Comparison of ENCODE assay signal across 8 mouse cellular contexts in genomic region chr15:84853261-84854137, GRCm38 (mm10). TPM values are rescaled to one million over a fixed set of nuclear protein-coding genes. Genes with fewer than 3 reads are reported as not detected.
DNase-seq lines count a peak whose midpoint lies in the region; ATAC-seq lines count a peak whose summit lies in the region.

No protein-coding gene starts in this region.

- peak overlapping the region; percentile 90 for H3K4me3 ChIP-seq in forebrain, embryonic 12.5 days (replicated peaks)
- peak overlapping the region; percentile 80 for H3K4me3 ChIP-seq in heart, embryonic 15.5 days
- peak overlapping the region; percentile 57 for H3K4me3 ChIP-seq in liver, embryonic 15.5 days (replicated peaks)
- H3K4me3 ChIP-seq in neural tube, embryonic 14.5 days (ENCODE audit: low read depth, low read length), result peak overlapping the region; percentile 77

- H3K4me1 ChIP-seq in forebrain, embryonic 12.5 days, result peaks cover 54% of the 10 kb centered on the region
- peaks cover 45% of the 10 kb centered on the region for H3K4me1 ChIP-seq in heart, embryonic 15.5 days (replicated peaks)
- H3K4me1 ChIP-seq in liver, embryonic 15.5 days (replicated peaks), result peaks cover 37% of the 10 kb centered on the region
- peaks cover 45% of the 10 kb centered on the region for H3K4me1 ChIP-seq in neural tube, embryonic 14.5 days (ENCODE audit: control insufficient read depth, insufficient read depth, low read length)

- H3K9ac ChIP-seq in forebrain, embryonic 12.5 days, result peak overlapping the region; percentile 96
- peak overlapping the region; percentile 49 for H3K9ac ChIP-seq in heart, embryonic 15.5 days
- H3K9ac ChIP-seq in liver, embryonic 15.5 days, result no peak overlapping the region
- H3K9ac ChIP-seq in neural tube, embryonic 14.5 days (replicated peaks; ENCODE audit: low read depth, low read length), result peak overlapping the region; percentile 78

- peak; percentile 75 for ATAC-seq in forebrain, embryonic 12.5 days (ENCODE audit: low FRiP score)
- ATAC-seq in heart, embryonic 15.5 days (replicated peaks; ENCODE audit: insufficient number of reproducible peaks, insufficient read depth, low FRiP score, low read depth), result 0 out of 2 replicates have a peak, but pooled peaks have one; percentile 29
- ATAC-seq in liver, embryonic 15.5 days (ENCODE audit: insufficient read depth), result no peak
- ATAC-seq in neural tube, embryonic 14.5 days (ENCODE audit: low read depth), result peak; percentile 66

- H3K9me3 ChIP-seq in forebrain, embryonic 12.5 days, result no peaks in the 10 kb centered on the region
- H3K9me3 ChIP-seq in heart, embryonic 15.5 days (replicated peaks), result no peaks in the 10 kb centered on the region
- H3K9me3 ChIP-seq in liver, embryonic 15.5 days (replicated peaks), result no peaks in the 10 kb centered on the region
- H3K9me3 ChIP-seq in neural tube, embryonic 14.5 days (ENCODE audit: control insufficient read depth, low read length), result no peaks in the 10 kb centered on the region

- peaks cover 5% of the 10 kb centered on the region; the same call in 1 of the 2 replicates for H3K27me3 ChIP-seq in forebrain, embryonic 12.5 days
- H3K27me3 ChIP-seq in heart, embryonic 15.5 days, result peaks cover 31% of the 10 kb centered on the region
- peaks cover 85% of the 10 kb centered on the region for H3K27me3 ChIP-seq in liver, embryonic 15.5 days
- no peaks in the 10 kb centered on the region for H3K27me3 ChIP-seq in neural tube, embryonic 14.5 days (ENCODE audit: control insufficient read depth, insufficient read depth, low read length)

- H3K4me2 ChIP-seq in forebrain, embryonic 12.5 days, result peak overlapping the region; percentile 77
- peak overlapping the region; percentile 100 for H3K4me2 ChIP-seq in heart, embryonic 15.5 days
- H3K4me2 ChIP-seq in liver, embryonic 15.5 days, result peak overlapping the region; percentile 81
- peak overlapping the region; percentile 94 for H3K4me2 ChIP-seq in neural tube, embryonic 14.5 days (ENCODE audit: low read depth, low read length)

- WGBS in forebrain, embryonic 12.5 days, result under 1% methylated on average over 73 of the region's 84 CpGs
- under 1% methylated on average over 80 of the region's 84 CpGs for WGBS in heart, embryonic 15.5 days
- 1% methylated on average over 83 of the region's 84 CpGs for WGBS in liver, embryonic 15.5 days (ENCODE audit: insufficient replicate concordance)
- WGBS in neural tube, embryonic 14.5 days, result under 1% methylated on average over 75 of the region's 84 CpGs

- peak; percentile 62 for DNase-seq in 416B (ENCODE audit: low read depth)
- peak; percentile 79 for DNase-seq in brain, adult 2 months (ENCODE audit: low read depth, low spot score)
- DNase-seq in kidney, postnatal 14 days, result peak; percentile 91
- peak; percentile 42 for DNase-seq in thymus, postnatal 14 days

- H3K36me3 ChIP-seq in forebrain, embryonic 12.5 days (replicated peaks), result peaks cover 13% of the 10 kb centered on the region
- no peaks in the 10 kb centered on the region for H3K36me3 ChIP-seq in heart, embryonic 15.5 days
- no peaks in the 10 kb centered on the region for H3K36me3 ChIP-seq in liver, embryonic 15.5 days (replicated peaks)
- no peaks in the 10 kb centered on the region for H3K36me3 ChIP-seq in neural tube, embryonic 14.5 days (ENCODE audit: control insufficient read depth, insufficient read depth, low read length)

- peak overlapping the region; percentile 98 for H3K27ac ChIP-seq in forebrain, embryonic 12.5 days
- H3K27ac ChIP-seq in heart, embryonic 15.5 days, result peak overlapping the region; percentile 63
- H3K27ac ChIP-seq in liver, embryonic 15.5 days (replicated peaks), result no peak overlapping the region
- H3K27ac ChIP-seq in neural tube, embryonic 14.5 days (ENCODE audit: low read depth, low read length), result peak overlapping the region; percentile 95

RNA-seq across cellular contexts. Expression of gene Phf21b, which starts 2.4 kb away (rescaled TPM):
- polyA plus RNA-seq in forebrain, embryonic 12.5 days (2016; fragmentation: Nextera tagmentation; extraction: Ambion mirVana), result 17.6 and 24.4 TPM in 2 replicates
- polyA plus RNA-seq in heart, embryonic 15.5 days (2015; fragmentation: Nextera tagmentation; extraction: Ambion mirVana), result 0.16 and 0.46 TPM in 2 replicates
- polyA plus RNA-seq in liver, embryonic 15.5 days (2015; fragmentation: Nextera tagmentation; extraction: Ambion mirVana), result 0.03 TPM in 1 of 2 replicates, not detected in the other
- 9.2 and 12.5 TPM in 2 replicates for polyA plus RNA-seq in neural tube, embryonic 14.5 days (2014; fragmentation: Nextera tagmentation; extraction: Ambion mirVana)
